Mouse (Mus musculus) forebrain, embryonic 10.5 days (tissue): ENCODE measurements around the gene Xpr1. TPM values are rescaled to one million over a fixed set of nuclear protein-coding genes. Genes with fewer than 3 reads are reported as not detected.

ENCODE experiments used
- DNase-seq: peaks from one replicate; pipeline ENCODE4 v3.0.0-alpha.2; 2017; ENCODE audit warnings: low spot score; ENCODE audit errors: extremely low spot score
- H3K27ac ChIP-seq: fragments of 300-500 bp; sonication (generic); 2 replicates; pipeline ENCODE4 v1.5.1; 2016; ENCODE audit warnings: mild to moderate bottlenecking
- H3K27me3 ChIP-seq: fragments of 300-500 bp; sonication (generic); 2 replicates; pipeline ENCODE4 v1.6.1; 2016; ENCODE audit warnings: mild to moderate bottlenecking; ENCODE audit not compliant: poor library complexity, severe bottlenecking
- H3K36me3 ChIP-seq: fragments of 300-500 bp; sonication (generic); replicated peaks from 2 replicates; pipeline ENCODE4 v1.6.1; 2016; ENCODE audit warnings: mild to moderate bottlenecking, moderate library complexity
- H3K4me1 ChIP-seq: fragments of 300-500 bp; sonication (generic); 2 replicates; pipeline ENCODE4 v1.6.1; 2016
- H3K4me3 ChIP-seq: fragments of 300-500 bp; sonication (generic); 2 replicates; pipeline ENCODE4 v1.5.1; 2016; ENCODE audit warnings: mild to moderate bottlenecking, moderate library complexity
- H3K9me3 ChIP-seq: fragments of 300-500 bp; sonication (generic); 2 replicates; pipeline ENCODE4 v1.6.1; 2016; ENCODE audit warnings: mild to moderate bottlenecking, moderate library complexity
- WGBS: fragments of 180-500 bp; shearing (Covaris S2); methylation state at CpG from one replicate; pipeline ENCODE4 v1.1.7; 2016; 5-methylcytosine and 5-hydroxymethylcytosine counted together
- polyA plus RNA-seq: library from polyadenylated mRNA; unstranded; fragments of >200 nt; fragmentation: Nextera tagmentation; extraction: Ambion mirVana; gene quantifications from 2 replicates; pipeline ENCODE4 v1.2.1, GENCODE M21; 2016

Xpr1 gene
- polyA plus RNA-seq, 1 experiment from 2014 or later = 11.2 TPM

- DNase-seq = no peak
- no peak overlapping the region for H3K27ac ChIP-seq
These were observed 64.1 kb downstream of the Xpr1 start for GRCm38 (mm10) chr1:155353096-155353495.

GRCm38 (mm10) chr1:155351527-155351926, 65.7 kb downstream of the Xpr1 start:
- WGBS = 88% methylated on average over 4 of the region's 4 CpGs
- no peaks in the 10 kb centered on the region for H3K27me3 ChIP-seq
- no peak for DNase-seq
- no peak overlapping the region for H3K4me3 ChIP-seq
- no peak overlapping the region for H3K27ac ChIP-seq
- no peaks in the 10 kb centered on the region for H3K36me3 ChIP-seq
- H3K4me1 ChIP-seq = peaks cover 7% of the 10 kb centered on the region
- no peaks in the 10 kb centered on the region for H3K9me3 ChIP-seq

More at GRCm38 (mm10) chr1:155353096-155353495, 64.1 kb downstream of the Xpr1 start:
- H3K4me3 ChIP-seq = no peak overlapping the region
- WGBS = 89% methylated on average over 4 of the region's 4 CpGs
- H3K27me3 ChIP-seq = no peaks in the 10 kb centered on the region
- no peaks in the 10 kb centered on the region for H3K36me3 ChIP-seq
- H3K4me1 ChIP-seq = 0 out of 2 replicates have a peak, but pooled peaks cover 3% of the 10 kb centered on the region
- H3K9me3 ChIP-seq = no peaks in the 10 kb centered on the region

GRCm38 (mm10) chr1:155348491-155348890, 68.7 kb downstream of the Xpr1 start:
- DNase-seq = no peak
- H3K9me3 ChIP-seq = no peaks in the 10 kb centered on the region
- H3K36me3 ChIP-seq = peaks cover 6% of the 10 kb centered on the region
- 87% methylated on average over 3 of the region's 3 CpGs for WGBS
- H3K27ac ChIP-seq = no peak overlapping the region
- peaks cover 8% of the 10 kb centered on the region for H3K4me1 ChIP-seq
- no peak overlapping the region for H3K4me3 ChIP-seq
- H3K27me3 ChIP-seq = no peaks in the 10 kb centered on the region

GRCm38 (mm10) chr1:155347339-155347738, 69.9 kb downstream of the Xpr1 start:
- Histone ChIP-seq H3K27ac (no peak overlapping the region), H3K27me3 (no peaks in the 10 kb centered on the region), H3K4me3 (no peak overlapping the region), H3K4me1 (peaks cover 8% of the 10 kb centered on the region), H3K9me3 (no peaks in the 10 kb centered on the region), H3K36me3 (peaks cover 6% of the 10 kb centered on the region)
- 87% methylated on average over 4 of the region's 4 CpGs for WGBS
- no peak for DNase-seq

GRCm38 (mm10) chr1:155344019-155344418, 73.2 kb downstream of the Xpr1 start:
- Histone ChIP-seq H3K36me3 (peaks cover 6% of the 10 kb centered on the region), H3K27ac (no peak overlapping the region), H3K4me3 (no peak overlapping the region), H3K4me1 (peaks cover 17% of the 10 kb centered on the region), H3K27me3 (no peaks in the 10 kb centered on the region), H3K9me3 (no peaks in the 10 kb centered on the region)
- no peak for DNase-seq
- 92% methylated on average over 2 of the region's 2 CpGs for WGBS

- H3K27ac ChIP-seq = no peak overlapping the region
- WGBS = 49% methylated on average over 2 of the region's 2 CpGs
These were observed 77.6 kb downstream of the Xpr1 start for GRCm38 (mm10) chr1:155339622-155340021.

GRCm38 (mm10) chr1:155337315-155337714, 79.9 kb downstream of the Xpr1 start:
- 89% methylated on average over 4 of the region's 4 CpGs for WGBS
- no peak for DNase-seq
- Histone ChIP-seq H3K4me1 (peaks cover 11% of the 10 kb centered on the region), H3K27ac (no peak overlapping the region), H3K27me3 (no peaks in the 10 kb centered on the region), H3K9me3 (no peaks in the 10 kb centered on the region), H3K36me3 (peaks cover 5% of the 10 kb centered on the region; the same call in 1 of the 2 replicates), H3K4me3 (no peak overlapping the region)

More at GRCm38 (mm10) chr1:155339622-155340021, 77.6 kb downstream of the Xpr1 start:
- H3K27me3 ChIP-seq = no peaks in the 10 kb centered on the region
- peaks cover 11% of the 10 kb centered on the region for H3K36me3 ChIP-seq
- H3K4me1 ChIP-seq = peaks cover 11% of the 10 kb centered on the region
- H3K9me3 ChIP-seq = no peaks in the 10 kb centered on the region
- H3K4me3 ChIP-seq = no peak overlapping the region
- DNase-seq = no peak

GRCm38 (mm10) chr1:155335963-155336362, 81.3 kb downstream of the Xpr1 start:
- peaks cover 11% of the 10 kb centered on the region for H3K4me1 ChIP-seq
- no peaks in the 10 kb centered on the region for H3K9me3 ChIP-seq
- H3K27me3 ChIP-seq = no peaks in the 10 kb centered on the region
- peaks cover 10% of the 10 kb centered on the region for H3K36me3 ChIP-seq
- WGBS = 76% methylated on average over 6 of the region's 6 CpGs
- H3K27ac ChIP-seq = no peak overlapping the region
- DNase-seq = no peak
- no peak overlapping the region for H3K4me3 ChIP-seq

- no peak overlapping the region for H3K4me3 ChIP-seq
- no peaks in the 10 kb centered on the region; the same call in 1 of the 2 replicates for H3K36me3 ChIP-seq
- H3K27ac ChIP-seq = no peak overlapping the region
- H3K27me3 ChIP-seq = no peaks in the 10 kb centered on the region
- peaks cover 8% of the 10 kb centered on the region; the same call in 1 of the 2 replicates for H3K4me1 ChIP-seq
- WGBS = 86% methylated on average over 1 of the region's 1 CpGs
- no peak for DNase-seq
- H3K9me3 ChIP-seq = no peaks in the 10 kb centered on the region
These were observed 95.0 kb downstream of the Xpr1 start for GRCm38 (mm10) chr1:155322183-155322582.

GRCm38 (mm10) chr1:155320091-155320833, 97.0 kb downstream of the Xpr1 start:
- Histone ChIP-seq H3K27me3 (no peaks in the 10 kb centered on the region), H3K4me1 (peaks cover 8% of the 10 kb centered on the region; the same call in 1 of the 2 replicates), H3K4me3 (no peak overlapping the region), H3K27ac (no peak overlapping the region), H3K36me3 (no peaks in the 10 kb centered on the region; the same call in 1 of the 2 replicates), H3K9me3 (no peaks in the 10 kb centered on the region)
- no peak for DNase-seq
- 80% methylated on average over 7 of the region's 7 CpGs for WGBS

- Histone ChIP-seq H3K36me3 (no peaks in the 10 kb centered on the region; the same call in 1 of the 2 replicates), H3K27ac (no peak overlapping the region), H3K4me1 (peaks cover 8% of the 10 kb centered on the region; the same call in 1 of the 2 replicates), H3K9me3 (no peaks in the 10 kb centered on the region), H3K27me3 (no peaks in the 10 kb centered on the region), H3K4me3 (no peak overlapping the region)
- DNase-seq = no peak
- 90% methylated on average over 4 of the region's 4 CpGs for WGBS
These were observed 97.7 kb downstream of the Xpr1 start for GRCm38 (mm10) chr1:155319513-155319912.

- no peak overlapping the region for H3K27ac ChIP-seq
- no peak for DNase-seq
- H3K9me3 ChIP-seq = no peaks in the 10 kb centered on the region
- H3K4me1 ChIP-seq = peaks cover 46% of the 10 kb centered on the region
- peaks cover 48% of the 10 kb centered on the region for H3K27me3 ChIP-seq
- 21% methylated on average over 3 of the region's 3 CpGs for WGBS
- no peak overlapping the region for H3K4me3 ChIP-seq
- peaks cover 11% of the 10 kb centered on the region; the same call in 1 of the 2 replicates for H3K36me3 ChIP-seq
These were observed 105.5 kb downstream of the Xpr1 start for GRCm38 (mm10) chr1:155311672-155312071.

- 28% methylated on average over 3 of the region's 3 CpGs for WGBS
These were observed 110.3 kb downstream of the Xpr1 start for GRCm38 (mm10) chr1:155306879-155307278.

More at GRCm38 (mm10) chr1:155306879-155307278, 110.3 kb downstream of the Xpr1 start:
- Histone ChIP-seq H3K36me3 (peaks cover 8% of the 10 kb centered on the region; the same call in 1 of the 2 replicates), H3K4me1 (peaks cover 70% of the 10 kb centered on the region), H3K27me3 (peaks cover 51% of the 10 kb centered on the region), H3K27ac (no peak overlapping the region), H3K4me3 (no peak overlapping the region), H3K9me3 (no peaks in the 10 kb centered on the region)
- DNase-seq = no peak
